Mouse (Mus musculus): ENCODE measurements around the gene Als2.

GRCm38 (mm10) chr1:59215446-59215845 lies 21.6 kb downstream of the Als2 start:
- TF ChIP-seq CTCF (IDR thresholded peaks at IDR 0.05) (no peak), POLR2A (IDR thresholded peaks at IDR 0.05; ENCODE audit: insufficient read depth, low read depth, low read length) (no peak)

Measured in heart, adult 2 months (tissue).